Mouse (Mus musculus): ENCODE measurements around the gene Gm28729. TPM values are rescaled to one million over a fixed set of nuclear protein-coding genes. Genes with fewer than 3 reads are reported as not detected.
"Not testable (repeated sequence)": the region's sequence is repeated elsewhere in the genome, so short reads cannot be mapped to it uniquely, and the experiment has no call there.

Gm28729 gene
- polyA plus RNA-seq, 1 experiment = not detected

GRCm38 (mm10) chr9:96554095-96554494 lies 29.0 kb upstream of the Gm28729 start:
- Histone ChIP-seq H3K36me3 (ENCODE audit: control insufficient read depth, insufficient read depth, low read length) (peaks cover 36% of the 10 kb centered on the region), H3K27me3 (ENCODE audit: control insufficient read depth, insufficient read depth, low read length) (no peaks in the 10 kb centered on the region), H3K27ac (ENCODE audit: insufficient read depth, low read depth, low read length) (no peak overlapping the region), H3K4me3 (ENCODE audit: low read depth, low read length) (no peak overlapping the region), H3K4me1 (ENCODE audit: control insufficient read depth, insufficient read depth, insufficient read length, low read length) (no peaks in the 10 kb centered on the region)
- 84% methylated on average over 1 of the region's 1 CpGs for WGBS
- TF ChIP-seq CTCF (IDR thresholded peaks at IDR 0.05; ENCODE audit: extremely low read depth, insufficient read length, insufficient replicate concordance, low read depth, low read length) (no peak), POLR2A (IDR thresholded peaks at IDR 0.05; ENCODE audit: low read depth, low read length) (no peak)

GRCm38 (mm10) chr9:96545410-96545809 lies 20.3 kb upstream of the Gm28729 start:
- peaks cover 47% of the 10 kb centered on the region for H3K36me3 ChIP-seq (ENCODE audit: control insufficient read depth, insufficient read depth, low read length)
- H3K27me3 ChIP-seq (ENCODE audit: control insufficient read depth, insufficient read depth, low read length) = no peaks in the 10 kb centered on the region
- WGBS = 93% methylated on average over 13 of the region's 13 CpGs
- no peak overlapping the region for H3K27ac ChIP-seq (ENCODE audit: insufficient read depth, low read depth, low read length)
- TF ChIP-seq CTCF (IDR thresholded peaks at IDR 0.05; ENCODE audit: extremely low read depth, insufficient read length, insufficient replicate concordance, low read depth, low read length) (no peak), POLR2A (IDR thresholded peaks at IDR 0.05; ENCODE audit: low read depth, low read length) (no peak)
- H3K4me1 ChIP-seq (ENCODE audit: control insufficient read depth, insufficient read depth, insufficient read length, low read length) = no peaks in the 10 kb centered on the region
- H3K4me3 ChIP-seq (ENCODE audit: low read depth, low read length) = no peak overlapping the region

GRCm38 (mm10) chr9:96543643-96544640 lies 18.9 kb upstream of the Gm28729 start:
- Histone ChIP-seq H3K27me3 (ENCODE audit: control insufficient read depth, insufficient read depth, low read length) (no peaks in the 10 kb centered on the region), H3K27ac (ENCODE audit: insufficient read depth, low read depth, low read length) (no peak overlapping the region), H3K4me1 (ENCODE audit: control insufficient read depth, insufficient read depth, insufficient read length, low read length) (no peaks in the 10 kb centered on the region), H3K36me3 (ENCODE audit: control insufficient read depth, insufficient read depth, low read length) (peaks cover 49% of the 10 kb centered on the region), H3K4me3 (ENCODE audit: low read depth, low read length) (no peak overlapping the region)
- 56% methylated on average over 27 of the region's 27 CpGs for WGBS
- TF ChIP-seq CTCF (IDR thresholded peaks at IDR 0.05; ENCODE audit: extremely low read depth, insufficient read length, insufficient replicate concordance, low read depth, low read length) (peak; percentile 18; the same call in 1 of the 2 replicates), POLR2A (IDR thresholded peaks at IDR 0.05; ENCODE audit: low read depth, low read length) (no peak)

GRCm38 (mm10) chr9:96538916-96539315 lies 13.9 kb upstream of the Gm28729 start:
- TF ChIP-seq CTCF (IDR thresholded peaks at IDR 0.05; ENCODE audit: extremely low read depth, insufficient read length, insufficient replicate concordance, low read depth, low read length) = no peak
- TF ChIP-seq POLR2A (IDR thresholded peaks at IDR 0.05; ENCODE audit: low read depth, low read length) = no peak
- peaks cover 21% of the 10 kb centered on the region for H3K36me3 ChIP-seq (ENCODE audit: control insufficient read depth, insufficient read depth, low read length)
- no peaks in the 10 kb centered on the region for H3K27me3 ChIP-seq (ENCODE audit: control insufficient read depth, insufficient read depth, low read length)
- H3K4me1 ChIP-seq (ENCODE audit: control insufficient read depth, insufficient read depth, insufficient read length, low read length) = peaks cover 8% of the 10 kb centered on the region; the same call in 1 of the 2 replicates
- H3K27ac ChIP-seq (ENCODE audit: insufficient read depth, low read depth, low read length) = no peak overlapping the region
- no peak overlapping the region for H3K4me3 ChIP-seq (ENCODE audit: low read depth, low read length)
- 64% methylated on average over 10 of the region's 10 CpGs for WGBS

- Histone ChIP-seq H3K4me1 (ENCODE audit: control insufficient read depth, insufficient read depth, insufficient read length, low read length) (peaks cover 8% of the 10 kb centered on the region; the same call in 1 of the 2 replicates), H3K27me3 (ENCODE audit: control insufficient read depth, insufficient read depth, low read length) (no peaks in the 10 kb centered on the region), H3K36me3 (ENCODE audit: control insufficient read depth, insufficient read depth, low read length) (peaks cover 14% of the 10 kb centered on the region), H3K27ac (ENCODE audit: insufficient read depth, low read depth, low read length) (no peak overlapping the region), H3K4me3 (ENCODE audit: low read depth, low read length) (no peak overlapping the region)
- WGBS = 96% methylated on average over 6 of the region's 6 CpGs
- TF ChIP-seq CTCF (IDR thresholded peaks at IDR 0.05; ENCODE audit: extremely low read depth, insufficient read length, insufficient replicate concordance, low read depth, low read length) (no peak), POLR2A (IDR thresholded peaks at IDR 0.05; ENCODE audit: low read depth, low read length) (0 out of 2 replicates have a peak, but pooled peaks have one; percentile 3)
These were observed 12.5 kb upstream of the Gm28729 start for GRCm38 (mm10) chr9:96537615-96537919.

GRCm38 (mm10) chr9:96536895-96537614 lies 12.0 kb upstream of the Gm28729 start:
- Histone ChIP-seq H3K4me1 (ENCODE audit: control insufficient read depth, insufficient read depth, insufficient read length, low read length) (peaks cover 8% of the 10 kb centered on the region; the same call in 1 of the 2 replicates), H3K36me3 (ENCODE audit: control insufficient read depth, insufficient read depth, low read length) (peaks cover 12% of the 10 kb centered on the region), H3K27me3 (ENCODE audit: control insufficient read depth, insufficient read depth, low read length) (no peaks in the 10 kb centered on the region), H3K4me3 (ENCODE audit: low read depth, low read length) (peak overlapping the region; percentile 65), H3K27ac (ENCODE audit: insufficient read depth, low read depth, low read length) (no peak overlapping the region)
- 20% methylated on average over 37 of the region's 37 CpGs for WGBS
- TF ChIP-seq CTCF (IDR thresholded peaks at IDR 0.05; ENCODE audit: extremely low read depth, insufficient read length, insufficient replicate concordance, low read depth, low read length) (no peak), POLR2A (IDR thresholded peaks at IDR 0.05; ENCODE audit: low read depth, low read length) (0 out of 2 replicates have a peak, but pooled peaks have one; percentile 11)

- H3K27me3 ChIP-seq (ENCODE audit: control insufficient read depth, insufficient read depth, low read length); H3K36me3 ChIP-seq (ENCODE audit: control insufficient read depth, insufficient read depth, low read length); H3K27ac ChIP-seq (ENCODE audit: insufficient read depth, low read depth, low read length); H3K4me3 ChIP-seq (ENCODE audit: low read depth, low read length); H3K4me1 ChIP-seq (ENCODE audit: control insufficient read depth, insufficient read depth, insufficient read length, low read length): not testable (repeated sequence)
- WGBS = 88% methylated on average over 4 of the region's 4 CpGs
These were observed 11.0 kb upstream of the Gm28729 start for GRCm38 (mm10) chr9:96536093-96536492.
